Mouse (Mus musculus): ENCODE measurements around the gene Prrx2.

- TF ChIP-seq CTCF (IDR thresholded peaks at IDR 0.05; ENCODE audit: extremely low read depth, insufficient read length, insufficient replicate concordance, low read depth, low read length) = no peak
- TF ChIP-seq POLR2A (IDR thresholded peaks at IDR 0.05; ENCODE audit: low read depth, low read length) = no peak
These were observed 13.4 kb downstream of the Prrx2 start for GRCm38 (mm10) chr2:30848184-30848583.

All from small intestine, adult 2 months (tissue).